Comparison of ENCODE assay signal across 10 mouse cellular contexts in the genomic region with DNA sequence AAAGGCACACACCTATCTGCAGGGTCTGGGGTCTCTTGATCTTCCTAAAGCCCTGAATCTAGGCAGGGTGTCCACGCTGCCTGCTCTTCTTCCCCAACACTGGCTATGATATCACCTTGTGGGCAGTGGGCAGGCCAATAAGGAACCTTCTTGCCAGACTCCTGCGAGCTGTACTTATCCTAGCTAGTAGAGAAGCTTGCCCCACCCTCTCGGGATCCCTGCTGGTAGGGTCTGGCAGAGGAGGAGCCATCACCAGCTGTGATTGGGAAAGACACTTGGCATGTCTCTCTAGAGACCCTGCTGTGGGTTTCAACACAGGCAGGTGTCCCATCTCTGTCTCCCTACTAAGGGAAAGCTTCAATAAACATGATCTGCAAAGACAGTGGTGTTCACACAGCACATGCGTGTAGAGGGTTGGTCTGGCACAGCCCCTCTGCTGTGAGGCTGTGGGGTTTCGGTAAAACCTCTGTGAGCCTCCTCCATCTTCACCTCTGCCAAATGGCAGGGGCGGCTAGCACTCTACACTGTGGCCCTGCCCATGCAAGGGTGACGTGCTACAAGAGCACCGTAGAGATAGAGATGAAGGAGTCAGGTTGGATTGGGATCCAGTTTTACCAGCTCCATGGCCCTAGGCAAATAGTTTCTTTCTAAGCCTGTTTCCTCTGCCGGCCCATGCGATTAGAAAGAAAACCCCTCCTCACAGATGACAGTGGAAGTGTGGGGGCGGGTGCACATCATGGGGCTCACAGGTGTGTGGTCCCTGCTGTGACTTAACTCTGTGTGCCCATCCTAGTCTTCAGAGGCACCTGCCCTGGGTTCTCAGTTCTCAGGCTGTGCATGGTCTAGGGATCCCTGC. TPM values are rescaled to one million over a fixed set of nuclear protein-coding genes. Genes with fewer than 3 reads are reported as not detected.
DNase-seq lines count a peak whose midpoint lies in the region; ATAC-seq and TF ChIP-seq lines count a peak whose summit lies in the region.
"Had no signal": no experiment of that assay in that cellular context is flagged by ENCODE, and none has a peak within 500 bp of the region (broad histone marks: within the 10 kb centered on the region; RNA-seq: fewer than 3 reads in every experiment).

No protein-coding gene starts in this region.

- no peak overlapping the region for H3K27ac ChIP-seq in lung, embryonic 16.5 days (ENCODE audit: low read length)
- peak overlapping the region; percentile 23; the same call in 1 of the 2 replicates for H3K27ac ChIP-seq in hindbrain, embryonic 16.5 days (ENCODE audit: low read depth, low read length)
- H3K27ac ChIP-seq in stomach, postnatal 0 days (replicated peaks): peak overlapping the region; percentile 53

- no peak overlapping the region for H3K9ac ChIP-seq in lung, embryonic 16.5 days (ENCODE audit: low read length)
- no peak overlapping the region for H3K9ac ChIP-seq in hindbrain, embryonic 16.5 days (ENCODE audit: low read depth, low read length)
- no peak overlapping the region for H3K9ac ChIP-seq in stomach, postnatal 0 days (ENCODE audit: low read length)

- peaks cover 49% of the 10 kb centered on the region for H3K4me1 ChIP-seq in lung, embryonic 16.5 days (replicated peaks; ENCODE audit: control insufficient read depth, insufficient read depth, low read length)
- peaks cover 52% of the 10 kb centered on the region for H3K4me1 ChIP-seq in hindbrain, embryonic 16.5 days (ENCODE audit: control insufficient read depth, insufficient read depth, low read depth, low read length)
- H3K4me1 ChIP-seq in stomach, postnatal 0 days (replicated peaks; ENCODE audit: control insufficient read depth, insufficient read depth): peaks cover 7% of the 10 kb centered on the region

- H3K4me2 ChIP-seq in lung, embryonic 16.5 days (ENCODE audit: low read depth, low read length): no peak overlapping the region
- no peak overlapping the region for H3K4me2 ChIP-seq in hindbrain, embryonic 16.5 days (ENCODE audit: low read length)
- H3K4me2 ChIP-seq in stomach, postnatal 0 days (replicated peaks; ENCODE audit: low read depth): no peak overlapping the region

- 35% methylated on average over 11 of the region's 11 CpGs for WGBS in lung, embryonic 16.5 days
- 65% methylated on average over 11 of the region's 11 CpGs for WGBS in hindbrain, embryonic 16.5 days
- WGBS in stomach, postnatal 0 days: 32% methylated on average over 11 of the region's 11 CpGs

- peak; percentile 64 to 71 for DNase-seq in cerebellum, postnatal 10 days
- DNase-seq in cerebellum, adult 9-11 months: no peak
- no peak for DNase-seq in lung, postnatal 14 days
- DNase-seq in stomach, postnatal 0 days (ENCODE audit: low spot score): peak; percentile 39
- DNase-seq in embryo, embryonic 11 days: no peak
- no peak for DNase-seq in layer of hippocampus, adult 8-10 months (ENCODE audit: low spot score in 2 of 2)
- DNase-seq: kidney, postnatal 10 days; lung, postnatal 10 days had no signal

- H3K36me3 ChIP-seq in lung, embryonic 16.5 days (ENCODE audit: control insufficient read depth, insufficient read depth, low read length): no peaks in the 10 kb centered on the region
- no peaks in the 10 kb centered on the region for H3K36me3 ChIP-seq in hindbrain, embryonic 16.5 days (ENCODE audit: control insufficient read depth, insufficient read depth, low read length)
- no peaks in the 10 kb centered on the region for H3K36me3 ChIP-seq in stomach, postnatal 0 days (ENCODE audit: control insufficient read depth, insufficient read depth, low read length)

- 0 out of 2 replicates have a peak, but pooled peaks have one; percentile 23 for ATAC-seq in lung, embryonic 16.5 days (ENCODE audit: low read depth)
- ATAC-seq in hindbrain, embryonic 16.5 days: no peak
- peak; percentile 51 for ATAC-seq in stomach, postnatal 0 days (ENCODE audit: low FRiP score, low TSS enrichment)

- H3K4me3 ChIP-seq in lung, embryonic 16.5 days (ENCODE audit: low read length): no peak overlapping the region
- H3K4me3 ChIP-seq in hindbrain, embryonic 16.5 days (ENCODE audit: low read length): no peak overlapping the region
- H3K4me3 ChIP-seq in stomach, postnatal 0 days (ENCODE audit: low read depth, low read length): no peak overlapping the region

- no peaks in the 10 kb centered on the region for H3K9me3 ChIP-seq in lung, embryonic 16.5 days (ENCODE audit: control insufficient read depth, low read length)
- no peaks in the 10 kb centered on the region for H3K9me3 ChIP-seq in hindbrain, embryonic 16.5 days (ENCODE audit: control insufficient read depth, low read length)
- H3K9me3 ChIP-seq in stomach, postnatal 0 days (ENCODE audit: control insufficient read depth, low read length): no peaks in the 10 kb centered on the region

- H3K27me3 ChIP-seq in lung, embryonic 16.5 days (ENCODE audit: control insufficient read depth, insufficient read depth, low read depth, low read length): no peaks in the 10 kb centered on the region
- H3K27me3 ChIP-seq in hindbrain, embryonic 16.5 days (replicated peaks; ENCODE audit: control insufficient read depth, insufficient read depth, low read length): no peaks in the 10 kb centered on the region
- H3K27me3 ChIP-seq in stomach, postnatal 0 days (ENCODE audit: control insufficient read depth, insufficient read depth, low read length): no peaks in the 10 kb centered on the region

- TF ChIP-seq CTCF in stomach, postnatal 0 days (IDR thresholded peaks at IDR 0.05; ENCODE audit: low read depth): no peak

- TF ChIP-seq EP300 in stomach, postnatal 0 days (optimal IDR thresholded peaks at IDR 0.05): no peak

RNA-seq across cellular contexts. Expression of a gene that starts 16.3 kb away (rescaled TPM):
- 39.8 and 42.9 TPM in 2 replicates for polyA plus RNA-seq in lung, embryonic 16.5 days (2015; fragmentation: Nextera tagmentation; extraction: Ambion mirVana)
- polyA plus RNA-seq in hindbrain, embryonic 16.5 days (2015; fragmentation: Nextera tagmentation; extraction: Ambion mirVana): 112 and 135 TPM in 2 replicates
- 42.4 and 50.9 TPM in 2 replicates for polyA plus RNA-seq in stomach, postnatal 0 days (2015; fragmentation: Nextera tagmentation; extraction: Ambion mirVana)
- 10 to 100 TPM; 81.5 to 97.4 (median 90.2) TPM for total RNA-seq in layer of hippocampus, adult 8-10 months (2022)

RNA-seq across cellular contexts. Expression of a gene that starts 26.7 kb away (rescaled TPM):
- polyA plus RNA-seq in lung, embryonic 16.5 days (2015; fragmentation: Nextera tagmentation; extraction: Ambion mirVana): 4.7 TPM in 2 replicates
- polyA plus RNA-seq in hindbrain, embryonic 16.5 days (2015; fragmentation: Nextera tagmentation; extraction: Ambion mirVana): 1.2 and 1.3 TPM in 2 replicates
- 0.61 and 0.92 TPM in 2 replicates for polyA plus RNA-seq in stomach, postnatal 0 days (2015; fragmentation: Nextera tagmentation; extraction: Ambion mirVana)
- total RNA-seq in layer of hippocampus, adult 8-10 months (2022): under 1 TPM in 3 of 4 experiments, not detected in 1; 0.20 to 0.47 (median 0.27) TPM

Comparison
In these comparisons a context has a peak if more than half of its experiments do, and no peak if none do; other contexts are left out.
1. DNase-seq: peak in cerebellum, postnatal 10 days (2 of 2) and stomach, postnatal 0 days (single experiment); none in cerebellum, adult 9-11 months (single experiment), lung, postnatal 14 days (single experiment), embryo, embryonic 11 days (single experiment) and layer of hippocampus, adult 8-10 months (0 of 2).